In the genomic region with DNA sequence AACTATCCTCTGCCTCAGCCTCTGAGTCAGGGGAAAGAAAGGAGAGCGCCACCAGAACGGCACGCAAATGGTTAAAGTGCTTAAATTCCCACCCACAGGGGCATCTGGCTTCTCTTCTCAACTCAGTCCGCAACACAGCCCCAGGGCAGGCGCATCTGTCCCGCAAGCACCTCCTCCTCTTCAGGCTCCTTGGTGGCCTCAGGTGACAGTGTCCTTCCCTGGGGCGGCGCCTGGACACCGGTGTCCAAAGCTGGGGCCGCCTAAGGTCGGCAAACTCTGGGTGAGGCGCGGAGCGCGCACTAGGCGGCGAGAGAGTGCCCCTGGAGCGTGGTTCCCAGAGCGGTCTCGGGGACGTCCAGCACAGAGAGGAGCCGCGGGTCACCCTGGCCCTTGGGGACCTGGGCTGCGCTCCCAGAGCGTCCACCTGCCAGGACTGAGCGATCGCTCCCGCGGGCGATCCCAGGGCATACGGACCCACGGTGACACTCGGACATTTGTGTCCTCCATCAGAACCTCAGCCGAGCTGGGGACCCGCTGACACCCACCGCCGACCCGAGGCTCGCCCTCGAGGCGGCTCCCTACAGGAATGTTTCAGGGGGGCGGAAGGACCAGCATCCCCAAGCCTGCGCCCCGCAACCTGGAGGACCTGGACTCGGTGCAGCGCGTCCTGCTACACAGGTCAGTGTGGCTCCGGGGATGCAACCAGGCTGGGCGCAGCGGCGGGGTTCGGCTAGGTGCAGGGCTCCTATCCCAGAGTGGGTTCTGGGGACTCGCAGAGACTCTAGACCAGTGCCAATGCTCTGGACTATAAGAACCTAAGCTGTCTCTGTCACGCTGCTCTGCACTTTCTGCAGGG, we compare ENCODE assay signal across 7 mouse cellular contexts. TPM values are rescaled to one million over a fixed set of nuclear protein-coding genes. Genes with fewer than 3 reads are reported as not detected.
DNase-seq lines count a peak whose midpoint lies in the region; ATAC-seq and TF ChIP-seq lines count a peak whose summit lies in the region.

A gene (plus strand): TSS at position 1 of the 856 bp plus-strand sequence.

- no peaks in the 10 kb centered on the region for H3K36me3 ChIP-seq in ES-E14 (ENCODE audit: control insufficient read depth, insufficient read depth, low read length, poor library complexity, severe bottlenecking)
- no peaks in the 10 kb centered on the region for H3K36me3 ChIP-seq in forebrain, embryonic 16.5 days (ENCODE audit: control insufficient read depth, insufficient read depth)

- peak within 1 kb of the TSS; percentile 4; the same call in 1 of the 2 replicates for H3K9ac ChIP-seq in ES-E14 (ENCODE audit: insufficient read depth, low read depth, low read length, poor library complexity, severe bottlenecking)
- H3K9ac ChIP-seq in forebrain, embryonic 16.5 days (replicated peaks; ENCODE audit: low read depth, low read length), result peak within 1 kb of the TSS; percentile 55

- H3K4me1 ChIP-seq in ES-E14 (ENCODE audit: control insufficient read depth in 2 of 2, insufficient read depth in 2 of 2, low read length in 2 of 2, poor library complexity in 1 of 2), result no peaks in the 10 kb centered on the region; a peak in 1 of 4 replicates
- H3K4me1 ChIP-seq in forebrain, embryonic 16.5 days (replicated peaks; ENCODE audit: control insufficient read depth, insufficient read depth, low read length), result peaks cover 15% of the 10 kb centered on the region

- peak within 1 kb of the TSS; percentile 65 to 72 for H3K4me3 ChIP-seq in ES-E14 (ENCODE audit: insufficient read depth in 1 of 2, low read depth in 1 of 2, low read length in 2 of 2, poor library complexity in 1 of 2, severe bottlenecking in 1 of 2)
- H3K4me3 ChIP-seq in forebrain, embryonic 16.5 days (replicated peaks; ENCODE audit: low read length), result peak within 1 kb of the TSS; percentile 50

- ATAC-seq in forebrain, embryonic 16.5 days, result peak; percentile 85

- peak within 1 kb of the TSS; percentile 88 for H3K4me2 ChIP-seq in forebrain, embryonic 16.5 days (ENCODE audit: low read length)

- no peaks in the 10 kb centered on the region for H3K9me3 ChIP-seq in ES-E14 (ENCODE audit: control insufficient read depth, insufficient read depth, low read depth, low read length)
- H3K9me3 ChIP-seq in forebrain, embryonic 16.5 days (ENCODE audit: control insufficient read depth, low read length), result no peaks in the 10 kb centered on the region

- H3K27me3 ChIP-seq in forebrain, embryonic 16.5 days (replicated peaks; ENCODE audit: control insufficient read depth, insufficient read depth, low read length), result peaks cover 4% of the 10 kb centered on the region; the same call in 1 of the 2 replicates

- WGBS in forebrain, embryonic 16.5 days, result under 1% methylated on average over 54 of the region's 54 CpGs

- no peak within 1 kb of the TSS for H3K27ac ChIP-seq in ES-E14 (ENCODE audit: insufficient read depth, low read depth, low read length, poor library complexity, severe bottlenecking)
- no peak within 1 kb of the TSS for H3K27ac ChIP-seq in forebrain, embryonic 16.5 days (ENCODE audit: low read length)

- no peak for DNase-seq in ES-E14 (ENCODE audit: low read depth, low spot score)
- DNase-seq in adrenal gland, postnatal 14 days, result peak; percentile 79
- DNase-seq in heart, postnatal 4 days, result peak; percentile 81
- peak; percentile 37 to 39 for DNase-seq in layer of hippocampus, postnatal 14 days (ENCODE audit: low spot score in 2 of 2)
- DNase-seq in lung, postnatal 25 days (ENCODE audit: low spot score), result peak; percentile 57
- DNase-seq in retina, embryonic 14.5 days (ENCODE audit: low spot score), result peak; percentile 73

- in situ Hi-C loops in ES-E14 (cut with MboI; ENCODE audit: low sequenced_read_pairs in 2 of 2, unreplicated experiment in 2 of 2), result no loop called here

TF ChIP-seq in ES-E14, 5 proteins besides CTCF, POLR2A, EP300 and RAD21:
- no peak for TF ChIP-seq MAFK (IDR thresholded peaks at IDR 0.05; ENCODE audit: insufficient read depth, low read depth, low read length)
- TF ChIP-seq CHD2 (IDR thresholded peaks at IDR 0.05; ENCODE audit: low read depth, low read length), result no peak
- no peak for TF ChIP-seq ZC3H11A (IDR thresholded peaks at IDR 0.05; ENCODE audit: borderline replicate concordance, low read depth, low read length)
- TF ChIP-seq HCFC1 (IDR thresholded peaks at IDR 0.05; ENCODE audit: borderline replicate concordance, insufficient read depth, low read length), result no peak
- no peak for TF ChIP-seq ZNF384 (IDR thresholded peaks at IDR 0.05; ENCODE audit: low read depth, low read length)
TF ChIP-seq in ES-E14: peak in this region for 0.

RNA-seq across cellular contexts. Expression of the gene that starts here (rescaled TPM):
- total RNA-seq in ES-E14 (2012; rRNA removed), result 5.2 and 7.1 TPM in 2 replicates
- total RNA-seq in adrenal gland, postnatal 14 days (2021), result 2.7 and 2.9 TPM in 2 replicates
- polyA plus RNA-seq in forebrain, embryonic 16.5 days (2015; fragmentation: Nextera tagmentation; extraction: Ambion mirVana), result 3.9 and 4.1 TPM in 2 replicates
- total RNA-seq in heart, postnatal 4 days (2021), result 1 to 10 TPM; 7.0 to 7.6 TPM
- total RNA-seq in layer of hippocampus, postnatal 14 days (2021), result 1 to 10 TPM; 5.2 to 5.5 TPM
